Mouse (Mus musculus) embryonic facial prominence, embryonic 12.5 days (tissue): Measurements from ENCODE around the gene Tmem231. TPM values are rescaled to one million over a fixed set of nuclear protein-coding genes. Genes with fewer than 3 reads are reported as not detected.

Experiments used
- ATAC-seq: fragments of 200-750 bp; cut with Nextera tagmentation; 2 replicates; pipeline ENCODE4 v1.8.0; 2017; ENCODE audit not compliant: insufficient number of reproducible peaks, insufficient read depth, low FRiP score, low TSS enrichment
- H3K27ac ChIP-seq: fragments of 300-500 bp; sonication (generic); 2 replicates; pipeline ENCODE4 v1.5.1; 2016; ENCODE audit warnings: mild to moderate bottlenecking
- H3K27me3 ChIP-seq: fragments of 300-500 bp; sonication (generic); 2 replicates; pipeline ENCODE4 v1.6.1; 2016; ENCODE audit warnings: mild to moderate bottlenecking, moderate library complexity
- H3K36me3 ChIP-seq: fragments of 300-500 bp; sonication (generic); 2 replicates; pipeline ENCODE4 v1.6.1; 2016; ENCODE audit warnings: mild to moderate bottlenecking
- H3K4me1 ChIP-seq: fragments of 300-500 bp; sonication (generic); 2 replicates; pipeline ENCODE4 v1.6.1; 2016
- H3K4me2 ChIP-seq: fragments of 300-500 bp; sonication (generic); replicated peaks from 2 replicates; pipeline ENCODE4 v1.6.1; 2016; ENCODE audit warnings: mild to moderate bottlenecking, moderate library complexity
- H3K4me3 ChIP-seq: fragments of 300-500 bp; sonication (generic); 2 replicates; pipeline ENCODE4 v1.5.1; 2016; ENCODE audit warnings: mild to moderate bottlenecking
- H3K9ac ChIP-seq: fragments of 300-500 bp; sonication (generic); 2 replicates; pipeline ENCODE4 v1.6.1; 2016; ENCODE audit warnings: mild to moderate bottlenecking, moderate library complexity
- H3K9me3 ChIP-seq: fragments of 300-500 bp; sonication (generic); 2 replicates; pipeline ENCODE4 v1.6.1; 2016; ENCODE audit warnings: mild to moderate bottlenecking, moderate library complexity
- WGBS: fragments of 180-500 bp; shearing (Covaris S2); methylation state at CpG from one replicate; pipeline ENCODE4 v1.1.7; 2016; 5-methylcytosine and 5-hydroxymethylcytosine counted together
- polyA plus RNA-seq: library from polyadenylated mRNA; unstranded; fragments of >200 nt; fragmentation: Nextera tagmentation; extraction: Ambion mirVana; gene quantifications from 2 replicates; pipeline ENCODE4 v1.2.1, GENCODE M21; 2016

Gene Tmem231
- polyA plus RNA-seq, 1 experiment from 2014 or later: 22.2 TPM

- H3K4me2 ChIP-seq: no peak overlapping the region
- H3K4me3 ChIP-seq: no peak overlapping the region
- H3K27ac ChIP-seq: no peak overlapping the region
- H3K9me3 ChIP-seq: no peaks in the 10 kb centered on the region
- no peaks in the 10 kb centered on the region for H3K4me1 ChIP-seq
- ATAC-seq: no peak
- no peak overlapping the region for H3K9ac ChIP-seq
- 77% methylated on average over 4 of the region's 4 CpGs for WGBS
- peaks cover 20% of the 10 kb centered on the region for H3K36me3 ChIP-seq
- H3K27me3 ChIP-seq: no peaks in the 10 kb centered on the region
Measured at GRCm38 (mm10) chr8:111963546-111963945, 29.9 kb upstream of the Tmem231 start.

GRCm38 (mm10) chr8:111963091-111963490, 29.4 kb upstream of the Tmem231 start:
- Histone ChIP-seq H3K9me3 (no peaks in the 10 kb centered on the region), H3K27me3 (no peaks in the 10 kb centered on the region), H3K9ac (no peak overlapping the region), H3K4me1 (no peaks in the 10 kb centered on the region), H3K36me3 (peaks cover 20% of the 10 kb centered on the region), H3K27ac (no peak overlapping the region), H3K4me3 (no peak overlapping the region), H3K4me2 (no peak overlapping the region)
- ATAC-seq: no peak
- WGBS: 73% methylated on average over 10 of the region's 10 CpGs

- no peak for ATAC-seq
- Histone ChIP-seq H3K9me3 (no peaks in the 10 kb centered on the region), H3K27ac (no peak overlapping the region), H3K36me3 (0 out of 2 replicates have a peak, but pooled peaks cover 16% of the 10 kb centered on the region), H3K27me3 (no peaks in the 10 kb centered on the region), H3K4me1 (no peaks in the 10 kb centered on the region), H3K4me3 (no peak overlapping the region), H3K9ac (no peak overlapping the region), H3K4me2 (no peak overlapping the region)
- 61% methylated on average over 1 of the region's 1 CpGs for WGBS
Measured at GRCm38 (mm10) chr8:111962589-111962988, 28.9 kb upstream of the Tmem231 start.

- Histone ChIP-seq H3K9me3 (no peaks in the 10 kb centered on the region), H3K4me2 (no peak overlapping the region), H3K27ac (no peak overlapping the region), H3K27me3 (no peaks in the 10 kb centered on the region), H3K4me1 (no peaks in the 10 kb centered on the region), H3K9ac (no peak overlapping the region), H3K4me3 (no peak overlapping the region), H3K36me3 (peaks cover 24% of the 10 kb centered on the region)
- no peak for ATAC-seq
- WGBS: 71% methylated on average over 3 of the region's 3 CpGs
Measured at GRCm38 (mm10) chr8:111961330-111961729, 27.6 kb upstream of the Tmem231 start.

GRCm38 (mm10) chr8:111960591-111961321, 27.1 kb upstream of the Tmem231 start:
- no peaks in the 10 kb centered on the region for H3K27me3 ChIP-seq
- no peak overlapping the region for H3K27ac ChIP-seq
- peaks cover 29% of the 10 kb centered on the region for H3K36me3 ChIP-seq
- H3K9me3 ChIP-seq: no peaks in the 10 kb centered on the region
- WGBS: 71% methylated on average over 15 of the region's 15 CpGs
- H3K9ac ChIP-seq: no peak overlapping the region
- no peak for ATAC-seq
- no peak overlapping the region for H3K4me2 ChIP-seq
- H3K4me3 ChIP-seq: no peak overlapping the region
- no peaks in the 10 kb centered on the region for H3K4me1 ChIP-seq

- no peaks in the 10 kb centered on the region for H3K4me1 ChIP-seq
- no peaks in the 10 kb centered on the region for H3K27me3 ChIP-seq
- no peak overlapping the region for H3K9ac ChIP-seq
- ATAC-seq: no peak
- no peak overlapping the region for H3K4me2 ChIP-seq
- no peaks in the 10 kb centered on the region for H3K9me3 ChIP-seq
- H3K4me3 ChIP-seq: no peak overlapping the region
- 92% methylated on average over 2 of the region's 2 CpGs for WGBS
- no peak overlapping the region for H3K27ac ChIP-seq
- peaks cover 55% of the 10 kb centered on the region for H3K36me3 ChIP-seq
Measured at GRCm38 (mm10) chr8:111957231-111957630, 23.6 kb upstream of the Tmem231 start.

GRCm38 (mm10) chr8:111955879-111956278, 22.2 kb upstream of the Tmem231 start:
- 92% methylated on average over 5 of the region's 5 CpGs for WGBS
- H3K27me3 ChIP-seq: no peaks in the 10 kb centered on the region
- no peaks in the 10 kb centered on the region for H3K4me1 ChIP-seq
- no peak overlapping the region for H3K4me3 ChIP-seq
- no peak overlapping the region for H3K9ac ChIP-seq
- H3K27ac ChIP-seq: no peak overlapping the region
- no peak overlapping the region for H3K4me2 ChIP-seq
- H3K9me3 ChIP-seq: no peaks in the 10 kb centered on the region
- no peak for ATAC-seq
- H3K36me3 ChIP-seq: peaks cover 65% of the 10 kb centered on the region

GRCm38 (mm10) chr8:111954844-111955594, 21.3 kb upstream of the Tmem231 start:
- Histone ChIP-seq H3K36me3 (peaks cover 67% of the 10 kb centered on the region), H3K4me1 (no peaks in the 10 kb centered on the region), H3K27ac (no peak overlapping the region), H3K9ac (no peak overlapping the region), H3K27me3 (no peaks in the 10 kb centered on the region), H3K4me2 (no peak overlapping the region), H3K9me3 (no peaks in the 10 kb centered on the region), H3K4me3 (no peak overlapping the region)
- 72% methylated on average over 4 of the region's 4 CpGs for WGBS
- no peak for ATAC-seq

- no peak overlapping the region for H3K4me2 ChIP-seq
- H3K27me3 ChIP-seq: no peaks in the 10 kb centered on the region
- no peak overlapping the region for H3K27ac ChIP-seq
- no peaks in the 10 kb centered on the region for H3K9me3 ChIP-seq
- H3K4me1 ChIP-seq: no peaks in the 10 kb centered on the region
- H3K4me3 ChIP-seq: no peak overlapping the region
- H3K36me3 ChIP-seq: peaks cover 68% of the 10 kb centered on the region
- no peak for ATAC-seq
- no peak overlapping the region for H3K9ac ChIP-seq
- 94% methylated on average over 5 of the region's 5 CpGs for WGBS
Measured at GRCm38 (mm10) chr8:111951936-111952335, 18.3 kb upstream of the Tmem231 start.

- peaks cover 66% of the 10 kb centered on the region for H3K36me3 ChIP-seq
- ATAC-seq: no peak
Measured at GRCm38 (mm10) chr8:111951317-111951716, 17.6 kb upstream of the Tmem231 start.

GRCm38 (mm10) chr8:111950846-111951245, 17.2 kb upstream of the Tmem231 start:
- WGBS: 86% methylated on average over 3 of the region's 3 CpGs
- no peaks in the 10 kb centered on the region for H3K27me3 ChIP-seq
- H3K9ac ChIP-seq: no peak overlapping the region
- ATAC-seq: no peak
- no peaks in the 10 kb centered on the region for H3K4me1 ChIP-seq
- H3K4me3 ChIP-seq: no peak overlapping the region
- H3K36me3 ChIP-seq: peaks cover 67% of the 10 kb centered on the region
- H3K9me3 ChIP-seq: no peaks in the 10 kb centered on the region
- no peak overlapping the region for H3K27ac ChIP-seq
- no peak overlapping the region for H3K4me2 ChIP-seq

More at GRCm38 (mm10) chr8:111951317-111951716, 17.6 kb upstream of the Tmem231 start:
- Histone ChIP-seq H3K4me3 (no peak overlapping the region), H3K9ac (no peak overlapping the region), H3K27me3 (no peaks in the 10 kb centered on the region), H3K4me2 (no peak overlapping the region), H3K9me3 (no peaks in the 10 kb centered on the region), H3K27ac (no peak overlapping the region), H3K4me1 (no peaks in the 10 kb centered on the region)
- 94% methylated on average over 7 of the region's 7 CpGs for WGBS

GRCm38 (mm10) chr8:111947954-111948353, 14.3 kb upstream of the Tmem231 start:
- WGBS: 89% methylated on average over 8 of the region's 8 CpGs
- Histone ChIP-seq H3K27me3 (no peaks in the 10 kb centered on the region), H3K9me3 (no peaks in the 10 kb centered on the region), H3K4me1 (no peaks in the 10 kb centered on the region), H3K4me2 (no peak overlapping the region), H3K9ac (no peak overlapping the region), H3K36me3 (peaks cover 70% of the 10 kb centered on the region), H3K27ac (no peak overlapping the region), H3K4me3 (no peak overlapping the region)
- ATAC-seq: no peak
